Mouse (Mus musculus) gastrocnemius, postnatal 36 days (tissue): ENCODE measurements around the gene Mctp1. TPM values are rescaled to one million over a fixed set of nuclear protein-coding genes. Genes with fewer than 3 reads are reported as not detected.
"Not testable (repeated sequence)": the region's sequence is repeated elsewhere in the genome, so short reads cannot be mapped to it uniquely, and the experiment has no call there.

Experiments
- DNase-seq, 2 experiments: peaks; one replicate each; pipeline ENCODE4 v3.0.0; 2022
- intact Hi-C: fragments of 180-260 bp; cut with DNase I; formaldehyde crosslinking; loops from one replicate; pipeline ENCODE4 v1.15.1; 2025
- total RNA-seq, 2 experiments: library from RNA; stranded (reverse); gene quantifications; 2 replicates each; pipeline ENCODE4 v1.2.3; 2021

Mctp1 gene
- total RNA-seq, 2 experiments from 2014 or later: 0.57 to 0.59 TPM

- intact Hi-C loops: no loop called here
These were observed 512.1 kb downstream of the Mctp1 start for GRCm38 (mm10) chr13:76896457-76896790.

GRCm38 (mm10) chr13:76918321-76918720 is 534.0 kb downstream of the Mctp1 start:
- DNase-seq: no peak
- intact Hi-C loops: no loop called here

More at GRCm38 (mm10) chr13:76896457-76896790, 512.1 kb downstream of the Mctp1 start:
- DNase-seq: no peak

DNA sequence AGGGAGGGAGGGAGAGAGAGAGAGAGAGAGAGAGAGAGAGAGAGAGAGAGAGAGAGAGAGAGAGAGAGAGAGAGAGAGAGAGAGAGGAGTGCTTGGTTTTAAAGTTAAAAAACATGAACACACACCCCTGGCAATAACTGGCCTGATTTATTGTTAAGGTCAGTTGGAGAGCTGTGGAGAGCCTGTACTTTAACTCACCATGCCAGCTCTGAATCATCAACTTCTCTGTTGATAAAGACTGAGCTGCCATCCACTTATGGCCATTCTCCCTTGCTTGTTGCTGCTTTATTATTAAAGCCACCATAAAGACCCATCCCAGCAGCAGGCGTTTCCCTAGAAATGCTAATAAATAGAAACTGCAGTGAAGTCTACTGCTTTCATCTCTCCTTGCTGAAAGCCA is 542.5 kb downstream of the Mctp1 start:
- intact Hi-C loops: no loop called here
- DNase-seq: no peak

DNA sequence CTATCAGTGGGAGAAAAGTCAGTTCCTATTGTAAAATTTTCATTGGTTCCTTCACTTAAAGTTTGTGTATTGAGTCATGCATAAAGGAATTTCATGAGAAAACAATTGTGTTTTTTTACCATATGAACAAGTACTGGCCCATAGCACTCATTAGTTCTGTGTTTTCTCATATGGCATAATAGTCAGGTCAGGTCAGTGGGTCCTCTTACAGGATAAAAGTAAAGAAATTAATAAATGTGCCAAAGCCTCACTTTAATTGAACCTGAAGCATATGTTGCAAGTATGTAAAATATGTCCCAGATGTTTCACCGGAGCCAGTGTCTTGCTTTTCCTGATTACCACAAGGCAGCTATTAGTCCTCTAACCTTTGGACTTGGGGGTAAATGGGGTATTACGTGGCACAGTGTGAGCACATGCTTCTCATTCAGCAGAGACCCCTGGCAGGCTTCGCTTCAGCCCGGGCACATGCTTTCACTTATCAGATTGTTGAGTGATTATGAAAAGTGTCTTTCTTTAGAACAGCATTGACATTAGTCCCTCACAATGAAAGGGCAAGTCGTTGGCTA is 543.6 kb downstream of the Mctp1 start:
- DNase-seq: no peak
- intact Hi-C loops: no loop called here

DNA sequence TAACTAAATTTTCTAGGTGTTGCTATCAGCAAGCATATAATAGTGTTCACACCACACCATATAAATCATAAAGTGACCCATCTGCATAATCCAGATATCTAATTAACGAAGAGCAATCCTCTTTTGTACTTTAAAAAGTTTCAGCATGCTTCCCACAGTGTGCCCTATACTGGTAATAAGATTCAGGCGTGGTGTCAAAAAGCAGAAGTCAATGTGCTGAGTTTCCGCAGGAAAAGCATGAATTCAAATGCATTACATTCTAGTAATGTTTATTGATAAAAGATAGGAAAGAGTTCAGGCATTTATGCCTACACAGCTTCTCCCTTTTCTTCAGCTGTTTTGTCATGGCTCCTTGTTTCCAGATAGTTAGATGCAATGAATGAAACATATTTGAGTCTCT is 544.8 kb downstream of the Mctp1 start:
- no peak for DNase-seq
- intact Hi-C loops: no loop called here

DNA sequence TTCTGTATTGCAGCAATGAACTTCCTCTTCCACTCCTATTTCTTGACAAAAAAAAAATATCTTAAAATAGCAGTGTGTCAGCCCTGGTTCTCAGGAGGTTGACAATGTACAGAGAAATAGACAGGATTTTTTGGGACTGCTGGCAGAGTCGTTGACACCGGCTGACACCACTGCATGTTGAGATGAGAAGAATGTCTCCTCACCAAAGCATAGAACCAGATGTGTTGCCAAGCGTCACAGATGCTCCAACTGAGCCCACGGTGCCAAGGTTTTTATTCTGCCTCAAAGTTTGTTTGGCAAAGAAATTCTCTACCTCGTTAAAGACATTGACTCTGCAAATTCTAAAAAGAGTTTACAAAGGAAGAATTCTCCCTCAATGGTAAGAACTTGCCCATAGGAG is 548.6 kb downstream of the Mctp1 start:
- DNase-seq: no peak
- intact Hi-C loops: no loop called here

DNA sequence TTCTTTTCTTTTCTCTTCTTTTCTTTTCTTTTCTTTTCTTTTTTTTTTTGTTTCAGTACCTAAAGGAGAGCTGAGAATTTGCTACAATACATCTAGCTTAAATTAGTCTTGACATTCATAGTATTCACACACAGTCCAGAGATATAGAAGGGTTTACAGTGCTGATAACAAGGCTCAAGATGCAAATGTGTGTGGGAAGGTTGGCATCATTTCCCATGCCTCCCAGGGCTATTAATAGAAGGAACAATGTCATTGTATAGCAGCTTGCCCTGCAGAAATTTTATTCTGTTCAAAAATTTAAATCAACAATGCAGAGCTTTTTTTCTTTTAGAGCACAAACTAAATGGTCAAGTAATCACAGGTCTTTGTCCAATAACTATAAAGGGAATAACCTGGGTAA is 564.9 kb downstream of the Mctp1 start:
- intact Hi-C loops: no loop called here
- no peak for DNase-seq

DNA sequence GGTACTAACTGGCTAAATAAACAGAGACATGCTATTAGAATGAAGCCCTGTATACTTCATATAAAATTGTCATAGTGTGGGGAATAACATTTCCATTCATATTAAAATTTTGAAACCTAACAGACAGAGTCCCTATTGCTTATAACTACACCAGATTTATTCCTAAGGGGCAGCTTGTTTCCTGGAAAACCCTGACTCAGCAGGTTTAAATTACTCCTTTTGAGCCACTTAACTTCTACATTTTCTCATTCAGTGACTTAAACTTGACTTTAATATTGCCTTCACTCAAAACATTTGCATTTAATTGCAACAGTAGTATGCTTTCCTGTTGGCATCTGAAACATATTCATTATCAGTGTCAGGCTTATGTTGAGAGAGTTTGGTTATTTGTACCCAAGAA is 583.3 kb downstream of the Mctp1 start:
- DNase-seq: no peak
- intact Hi-C loops: no loop called here

- peak in 1 of 2 experiments; percentile 15 for DNase-seq
- intact Hi-C loops: no loop called here
These were observed 585.1 kb downstream of the Mctp1 start for GRCm38 (mm10) chr13:76969386-76969785.

DNA sequence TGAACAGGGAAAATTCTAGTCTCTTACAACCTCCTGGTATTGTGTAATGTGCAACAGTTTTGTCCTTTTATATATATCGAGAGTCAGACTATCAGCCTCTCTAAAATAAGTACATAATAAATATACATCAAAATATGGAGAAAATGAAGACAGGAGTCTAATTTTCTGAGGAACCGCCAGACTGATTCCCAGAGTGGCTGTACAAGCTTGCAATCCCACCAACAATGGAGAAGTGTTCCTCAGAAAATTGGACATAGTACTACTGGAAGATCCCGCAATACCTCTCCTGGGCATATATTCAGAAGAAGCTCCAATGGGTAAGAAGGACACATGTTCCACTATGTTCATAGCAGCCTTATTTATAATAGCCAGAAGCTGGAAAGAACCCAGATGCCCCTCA is 586.7 kb downstream of the Mctp1 start:
- intact Hi-C loops, DNase-seq: not testable (repeated sequence)

DNA sequence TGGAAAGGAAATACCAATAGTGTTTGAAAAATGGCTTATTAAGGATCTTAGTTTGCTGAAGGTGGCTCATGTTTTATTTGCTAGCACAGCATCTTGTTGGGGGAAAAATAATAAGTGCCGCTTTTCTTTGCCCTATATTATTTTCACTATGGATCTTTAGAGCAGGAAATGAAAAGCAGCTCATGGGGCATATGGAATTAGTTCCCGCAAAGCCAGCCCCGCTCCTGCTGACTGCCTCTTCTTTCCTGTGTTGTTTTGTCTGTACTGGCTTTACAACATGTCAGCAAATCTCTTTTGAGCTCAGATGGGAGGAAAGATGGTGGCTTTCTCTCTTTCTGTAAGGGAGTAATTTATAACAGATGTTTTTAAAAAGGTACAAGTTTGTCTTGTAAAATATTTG is 618.3 kb downstream of the Mctp1 start:
- intact Hi-C loops: no loop called here
- no peak for DNase-seq

DNA sequence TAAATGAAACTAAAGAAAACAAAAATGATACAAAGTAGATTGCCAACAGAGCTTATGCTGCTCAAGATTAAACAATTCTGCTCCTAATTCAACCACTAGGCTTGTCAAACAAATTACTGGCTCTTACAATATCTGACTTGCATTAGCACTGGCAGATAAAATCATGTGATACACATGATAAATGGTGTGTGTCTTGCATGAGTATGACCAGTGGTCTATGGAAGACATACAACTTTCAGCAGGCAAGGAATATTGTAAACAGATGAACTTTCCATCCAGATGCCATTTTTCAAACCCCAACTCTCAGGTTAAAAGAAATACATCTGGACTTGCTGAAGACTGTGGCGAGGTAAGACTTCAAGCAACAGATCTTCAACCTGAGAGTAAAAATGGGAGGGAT is 619.3 kb downstream of the Mctp1 start:
- no peak for DNase-seq
- intact Hi-C loops: no loop called here

GRCm38 (mm10) chr13:77018851-77019250 is 634.5 kb downstream of the Mctp1 start:
- intact Hi-C loops: no loop called here
- no peak for DNase-seq

GRCm38 (mm10) chr13:77029594-77029993 is 645.3 kb downstream of the Mctp1 start:
- intact Hi-C loops: no loop called here
- DNase-seq: no peak

DNA sequence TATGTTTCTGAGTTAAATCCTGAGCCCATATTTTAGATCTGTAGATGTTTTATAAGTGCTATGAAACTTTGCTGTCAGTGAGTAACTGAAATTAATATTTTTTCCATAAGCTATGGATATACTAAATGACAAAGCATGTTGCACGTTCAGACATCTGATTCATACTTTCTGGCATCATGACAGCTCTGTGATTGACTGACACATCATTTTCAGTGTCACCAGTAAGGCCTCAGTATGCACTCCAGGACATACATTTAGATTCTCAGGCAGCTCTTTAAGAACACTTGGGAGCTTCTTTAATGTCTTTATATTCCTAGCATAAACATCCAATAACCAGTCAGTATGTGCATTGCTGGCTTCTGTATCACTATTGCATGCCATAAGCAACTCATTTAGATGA is 659.0 kb downstream of the Mctp1 start:
- intact Hi-C loops: loop anchor here (5.0 kb wide), 1 partner anchor 1139 kb away; no protein-coding TSS in a partner anchor

GRCm38 (mm10) chr13:77045375-77045774 is 661.0 kb downstream of the Mctp1 start:
- intact Hi-C loops: no loop called here
- DNase-seq: no peak

More for the DNA sequence above, 659.0 kb downstream of the Mctp1 start:
- DNase-seq: no peak

DNA sequence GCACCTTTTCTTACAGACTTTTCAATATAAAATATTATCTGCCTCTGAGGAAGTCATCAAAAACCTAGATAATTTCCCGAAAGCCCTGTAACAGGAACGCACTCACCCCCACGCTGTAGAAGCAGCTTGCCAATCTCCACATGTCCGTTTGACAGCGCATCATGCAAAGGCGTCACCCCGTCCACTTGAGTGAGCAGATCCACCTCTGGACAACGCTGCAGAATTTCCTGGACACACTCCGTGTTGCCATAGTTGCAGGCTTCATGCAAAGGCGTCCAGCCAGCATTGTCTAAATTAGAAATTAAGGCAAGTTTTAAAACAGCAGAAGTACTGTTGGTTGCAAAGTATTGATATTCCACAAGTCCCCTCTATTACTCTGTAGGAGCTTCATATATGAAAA is 662.1 kb downstream of the Mctp1 start:
- no peak for DNase-seq
- intact Hi-C loops: no loop called here

GRCm38 (mm10) chr13:77047179-77047931 is 663.0 kb downstream of the Mctp1 start:
- intact Hi-C loops: no loop called here
- DNase-seq: no peak

GRCm38 (mm10) chr13:77048461-77048860 is 664.1 kb downstream of the Mctp1 start:
- intact Hi-C loops: no loop called here
- DNase-seq: no peak

GRCm38 (mm10) chr13:77049736-77050135 is 665.4 kb downstream of the Mctp1 start:
- intact Hi-C loops: no loop called here
- DNase-seq: no peak

DNA sequence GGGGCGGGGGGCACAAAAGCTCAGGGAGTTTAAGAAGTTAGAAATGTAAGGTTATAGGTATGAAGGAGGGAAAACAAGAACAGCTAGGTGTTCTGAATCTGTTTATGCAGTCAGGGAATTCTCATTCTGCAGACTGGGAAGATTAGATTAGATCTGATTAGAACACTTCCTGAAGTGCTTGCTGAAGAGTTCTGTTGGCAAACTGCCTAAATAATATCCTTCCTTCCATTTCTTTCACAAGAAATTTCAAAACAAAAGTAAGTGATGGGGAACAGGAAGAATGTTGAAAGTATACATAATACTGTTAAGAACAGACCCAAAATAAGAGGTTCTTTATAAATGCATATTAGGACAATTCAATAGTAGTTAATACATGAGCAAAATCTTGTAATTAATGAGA is 678.9 kb downstream of the Mctp1 start:
- intact Hi-C loops: no loop called here

GRCm38 (mm10) chr13:77068847-77069246 is 684.5 kb downstream of the Mctp1 start:
- no peak for DNase-seq
- intact Hi-C loops: no loop called here

More for the DNA sequence above, 678.9 kb downstream of the Mctp1 start:
- no peak for DNase-seq
